Mouse (Mus musculus) intestine, embryonic 16.5 days (tissue): ENCODE measurements at regions not wholly inside any gene's neighbourhood (a gene's known extent, or its start where the extent isn't known, plus 50 kb on each side); places are given as distances from the start of the nearest gene placed in this dataset.

Experiments
- ATAC-seq: fragments of 200-750 bp; cut with Nextera tagmentation; 2 replicates; pipeline ENCODE4 v1.8.0; 2017; ENCODE audit warnings: moderate TSS enrichment, moderate library complexity
- H3K27ac ChIP-seq: fragments of 300-500 bp; sonication (generic); 2 replicates; pipeline ENCODE4 v1.5.1; 2014; ENCODE audit warnings: mild to moderate bottlenecking, low read length
- H3K27me3 ChIP-seq: fragments of 300-500 bp; sonication (generic); replicated peaks from 2 replicates; pipeline ENCODE4 v1.6.1; 2014; ENCODE audit warnings: low read length, control low read depth, mixed read lengths; ENCODE audit not compliant: control insufficient read depth, insufficient read depth
- H3K36me3 ChIP-seq: fragments of 300-500 bp; sonication (generic); 2 replicates; pipeline ENCODE4 v1.6.1; 2014; ENCODE audit warnings: low read length, control low read depth; ENCODE audit not compliant: control insufficient read depth, insufficient read depth
- H3K4me1 ChIP-seq: fragments of 300-500 bp; sonication (generic); 2 replicates; pipeline ENCODE4 v1.6.1; 2014; ENCODE audit warnings: low read length, control low read depth, mixed read lengths; ENCODE audit not compliant: control insufficient read depth, insufficient read depth
- H3K4me2 ChIP-seq: fragments of 300-500 bp; sonication (generic); 2 replicates; pipeline ENCODE4 v1.6.1; 2014; ENCODE audit warnings: low read depth, low read length, control low read depth
- H3K4me3 ChIP-seq: fragments of 300-500 bp; sonication (generic); 2 replicates; pipeline ENCODE4 v1.5.1; 2014; ENCODE audit warnings: mild to moderate bottlenecking, low read length
- H3K9ac ChIP-seq: fragments of 300-500 bp; sonication (generic); 2 replicates; pipeline ENCODE4 v1.6.1; 2014; ENCODE audit warnings: low read depth, low read length
- H3K9me3 ChIP-seq: fragments of 300-500 bp; sonication (generic); 2 replicates; pipeline ENCODE4 v1.6.1; 2016; ENCODE audit warnings: low read length, control low read depth; ENCODE audit not compliant: control insufficient read depth
- WGBS: fragments of 180-500 bp; shearing (Covaris S2); extraction: QIAGEN DNeasy Blood & Tissue Kit; methylation state at CpG from one replicate; pipeline ENCODE4 v1.1.7; 2014; 5-methylcytosine and 5-hydroxymethylcytosine counted together

- no peak overlapping the region for H3K4me3 ChIP-seq
- no peak for ATAC-seq
Observed at GRCm38 (mm10) chr14:61795976-61796645, 188.9 kb downstream of the Kcnrg start.

DNA sequence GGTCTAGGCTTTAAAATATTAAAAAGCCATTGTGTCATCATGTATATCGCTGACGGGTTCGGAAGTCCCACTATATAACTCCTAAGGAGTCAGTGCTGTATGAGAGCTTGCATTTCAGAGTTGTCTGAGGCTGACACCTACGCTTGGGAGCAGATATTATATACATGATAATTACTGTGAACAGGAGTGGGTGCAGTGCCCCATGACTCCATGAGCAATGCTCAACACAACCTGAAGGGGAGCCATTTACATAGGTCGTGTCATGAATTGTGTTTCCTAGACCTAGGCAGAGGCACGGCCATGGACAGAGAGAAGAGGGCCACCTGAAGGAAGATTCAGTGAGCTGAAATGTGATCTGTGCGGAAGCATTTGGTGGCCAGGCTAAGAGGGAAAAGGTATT, 189.4 kb downstream of the Kcnrg start:
- ATAC-seq = no peak
- WGBS = 89% methylated on average over 7 of the region's 7 CpGs

More at GRCm38 (mm10) chr14:61795976-61796645, 188.9 kb downstream of the Kcnrg start:
- no peaks in the 10 kb centered on the region for H3K9me3 ChIP-seq
- H3K4me1 ChIP-seq = no peaks in the 10 kb centered on the region
- no peaks in the 10 kb centered on the region for H3K36me3 ChIP-seq
- H3K27me3 ChIP-seq = no peaks in the 10 kb centered on the region
- H3K4me2 ChIP-seq = no peak overlapping the region
- 88% methylated on average over 7 of the region's 7 CpGs for WGBS
- H3K27ac ChIP-seq = no peak overlapping the region
- H3K9ac ChIP-seq = no peak overlapping the region

DNA sequence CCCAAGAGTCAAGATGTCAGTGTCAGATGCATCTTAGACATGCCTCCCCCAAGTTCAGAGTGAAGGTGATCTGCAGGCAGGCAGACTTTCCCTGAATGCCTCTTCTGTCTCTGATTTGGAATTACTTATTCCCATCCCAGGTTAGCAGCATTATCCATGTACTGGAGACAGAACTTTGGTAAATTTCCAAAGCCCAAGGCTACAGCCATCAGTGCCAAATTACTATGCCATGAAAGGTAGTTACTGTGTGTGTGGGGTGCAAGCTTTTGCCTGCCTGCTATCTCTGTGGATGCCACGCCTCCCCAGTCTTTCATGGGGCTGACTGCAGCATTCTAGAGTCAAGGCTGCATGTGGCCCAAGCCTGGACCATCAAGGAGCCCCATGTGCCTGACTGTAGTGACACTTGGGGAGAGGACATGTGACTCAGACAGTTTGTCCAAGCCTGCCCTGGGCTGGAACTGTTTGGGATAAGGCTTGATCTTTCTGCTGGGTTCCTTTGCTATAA, 196.2 kb downstream of the Kcnrg start:
- 48% methylated on average over 1 of the region's 1 CpGs for WGBS
- H3K9ac ChIP-seq = no peak overlapping the region
- H3K9me3 ChIP-seq = no peaks in the 10 kb centered on the region
- H3K4me3 ChIP-seq = no peak overlapping the region
- H3K36me3 ChIP-seq = no peaks in the 10 kb centered on the region
- no peaks in the 10 kb centered on the region for H3K4me1 ChIP-seq
- H3K27me3 ChIP-seq = no peaks in the 10 kb centered on the region
- no peak overlapping the region for H3K4me2 ChIP-seq
- no peak for ATAC-seq
- no peak overlapping the region for H3K27ac ChIP-seq

More for the DNA sequence above, 189.4 kb downstream of the Kcnrg start:
- Histone ChIP-seq H3K27me3 (no peaks in the 10 kb centered on the region), H3K9me3 (no peaks in the 10 kb centered on the region), H3K36me3 (no peaks in the 10 kb centered on the region), H3K27ac (no peak overlapping the region), H3K4me1 (no peaks in the 10 kb centered on the region), H3K4me3 (no peak overlapping the region), H3K4me2 (no peak overlapping the region), H3K9ac (no peak overlapping the region)

- H3K9me3 ChIP-seq = no peaks in the 10 kb centered on the region
- H3K4me3 ChIP-seq = no peak overlapping the region
- H3K27me3 ChIP-seq = no peaks in the 10 kb centered on the region
- no peak overlapping the region for H3K4me2 ChIP-seq
- H3K9ac ChIP-seq = no peak overlapping the region
- no peak overlapping the region for H3K27ac ChIP-seq
- WGBS = 79% methylated on average over 2 of the region's 2 CpGs
- no peak for ATAC-seq
- no peaks in the 10 kb centered on the region for H3K36me3 ChIP-seq
- 0 out of 2 replicates have a peak, but pooled peaks cover 6% of the 10 kb centered on the region for H3K4me1 ChIP-seq
Observed at GRCm38 (mm10) chr14:61805433-61805832, 198.2 kb downstream of the Kcnrg start.

DNA sequence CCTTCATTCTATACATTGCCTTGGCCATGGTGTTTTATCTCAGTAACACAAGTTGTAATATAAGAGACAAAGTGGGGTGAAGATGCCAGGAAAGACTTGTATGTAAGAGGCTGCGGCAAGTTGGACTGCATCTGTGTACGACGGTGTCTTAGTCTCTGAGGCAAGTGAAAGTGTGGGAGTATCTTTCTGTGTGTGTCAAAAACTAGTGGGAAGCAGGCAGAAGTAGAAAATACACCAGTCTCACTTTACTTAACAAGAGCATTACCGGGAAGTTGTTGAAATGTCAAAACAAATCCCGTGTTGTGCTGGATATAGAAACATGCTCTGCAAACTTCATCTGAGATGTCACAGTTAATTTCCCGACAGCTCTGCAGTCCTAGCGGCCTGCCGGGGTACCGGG, 200.9 kb downstream of the Kcnrg start:
- H3K4me3 ChIP-seq = no peak overlapping the region
- H3K4me1 ChIP-seq = 0 out of 2 replicates have a peak, but pooled peaks cover 6% of the 10 kb centered on the region
- H3K9me3 ChIP-seq = no peaks in the 10 kb centered on the region
- no peak overlapping the region for H3K27ac ChIP-seq
- no peaks in the 10 kb centered on the region for H3K36me3 ChIP-seq
- WGBS = 58% methylated on average over 9 of the region's 9 CpGs
- no peak overlapping the region for H3K9ac ChIP-seq
- H3K27me3 ChIP-seq = no peaks in the 10 kb centered on the region
- H3K4me2 ChIP-seq = no peak overlapping the region
- ATAC-seq = no peak

- Histone ChIP-seq H3K4me1 (0 out of 2 replicates have a peak, but pooled peaks cover 6% of the 10 kb centered on the region), H3K36me3 (no peaks in the 10 kb centered on the region), H3K27ac (no peak overlapping the region), H3K9ac (no peak overlapping the region), H3K4me2 (no peak overlapping the region), H3K27me3 (no peaks in the 10 kb centered on the region), H3K9me3 (no peaks in the 10 kb centered on the region), H3K4me3 (no peak overlapping the region)
- 59% methylated on average over 10 of the region's 10 CpGs for WGBS
- ATAC-seq = no peak
Observed at GRCm38 (mm10) chr14:61809716-61810437, 202.6 kb downstream of the Kcnrg start.

DNA sequence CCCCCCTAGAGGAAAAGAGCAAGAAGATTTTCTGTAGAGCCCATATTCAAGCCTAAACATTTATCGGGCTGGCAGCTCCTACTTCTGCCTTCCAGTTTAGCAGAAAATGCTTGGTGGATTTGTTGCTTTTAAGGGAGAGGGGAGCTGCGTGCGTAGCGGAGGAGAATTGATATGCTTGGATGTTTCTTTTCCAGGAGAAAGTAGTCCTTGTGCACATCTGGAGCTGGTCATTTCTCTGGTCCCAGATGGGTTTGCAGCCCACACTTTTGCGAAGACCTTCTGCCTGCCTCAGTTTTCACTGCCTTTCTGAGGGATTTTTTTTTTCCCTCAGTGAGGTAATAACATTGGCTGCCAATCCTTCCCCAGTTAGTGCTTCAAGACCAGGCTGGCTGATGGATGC, 203.6 kb downstream of the Kcnrg start:
- 58% methylated on average over 5 of the region's 5 CpGs for WGBS
- no peak overlapping the region for H3K4me3 ChIP-seq
- H3K27me3 ChIP-seq = no peaks in the 10 kb centered on the region
- H3K4me1 ChIP-seq = 0 out of 2 replicates have a peak, but pooled peaks cover 6% of the 10 kb centered on the region
- H3K27ac ChIP-seq = no peak overlapping the region
- no peak for ATAC-seq
- H3K4me2 ChIP-seq = no peak overlapping the region
- H3K9me3 ChIP-seq = no peaks in the 10 kb centered on the region
- H3K9ac ChIP-seq = no peak overlapping the region
- no peaks in the 10 kb centered on the region for H3K36me3 ChIP-seq

- Histone ChIP-seq H3K9me3 (no peaks in the 10 kb centered on the region), H3K9ac (no peak overlapping the region), H3K4me3 (no peak overlapping the region), H3K27ac (no peak overlapping the region), H3K4me2 (no peak overlapping the region), H3K27me3 (no peaks in the 10 kb centered on the region), H3K36me3 (no peaks in the 10 kb centered on the region), H3K4me1 (no peaks in the 10 kb centered on the region)
- 53% methylated on average over 11 of the region's 11 CpGs for WGBS
- ATAC-seq = no peak
Observed at GRCm38 (mm10) chr14:61817711-61818110, 210.5 kb downstream of the Kcnrg start.

GRCm38 (mm10) chr14:61818365-61818764, 211.1 kb downstream of the Kcnrg start:
- Histone ChIP-seq H3K4me3 (no peak overlapping the region), H3K4me1 (no peaks in the 10 kb centered on the region), H3K4me2 (no peak overlapping the region), H3K9ac (no peak overlapping the region), H3K36me3 (no peaks in the 10 kb centered on the region), H3K27ac (no peak overlapping the region), H3K27me3 (no peaks in the 10 kb centered on the region), H3K9me3 (no peaks in the 10 kb centered on the region)
- ATAC-seq = no peak
- 89% methylated on average over 2 of the region's 2 CpGs for WGBS
